Mouse (Mus musculus) forebrain, embryonic 16.5 days (tissue): ENCODE data around the gene Clps. TPM values are rescaled to one million over a fixed set of nuclear protein-coding genes. Genes with fewer than 3 reads are reported as not detected.

Experiments
- ATAC-seq: fragments of 200-750 bp; cut with Nextera tagmentation; 2 replicates; pipeline ENCODE4 v1.8.0; 2017; ENCODE audit warnings: mild to moderate bottlenecking, moderate library complexity
- H3K27ac ChIP-seq: fragments of 300-500 bp; sonication (generic); 2 replicates; pipeline ENCODE4 v1.5.1; 2014; ENCODE audit warnings: low read length, control low read depth
- H3K27me3 ChIP-seq: fragments of 300-500 bp; sonication (generic); replicated peaks from 2 replicates; pipeline ENCODE4 v1.6.1; 2014; ENCODE audit warnings: low read length; ENCODE audit not compliant: control insufficient read depth, insufficient read depth
- H3K36me3 ChIP-seq: fragments of 300-500 bp; sonication (generic); 2 replicates; pipeline ENCODE4 v1.6.1; 2014; ENCODE audit not compliant: control insufficient read depth, insufficient read depth
- H3K4me1 ChIP-seq: fragments of 300-500 bp; sonication (generic); replicated peaks from 2 replicates; pipeline ENCODE4 v1.6.1; 2014; ENCODE audit warnings: low read length; ENCODE audit not compliant: control insufficient read depth, insufficient read depth
- H3K4me2 ChIP-seq: fragments of 300-500 bp; sonication (generic); 2 replicates; pipeline ENCODE4 v1.6.1; 2014; ENCODE audit warnings: mild to moderate bottlenecking, low read length, control low read depth
- H3K4me3 ChIP-seq: fragments of 300-500 bp; sonication (generic); replicated peaks from 2 replicates; pipeline ENCODE4 v1.5.1; 2014; ENCODE audit warnings: mild to moderate bottlenecking, low read length, control low read depth
- H3K9ac ChIP-seq: fragments of 300-500 bp; sonication (generic); replicated peaks from 2 replicates; pipeline ENCODE4 v1.6.1; 2014; ENCODE audit warnings: low read depth, low read length, control low read depth
- H3K9me3 ChIP-seq: fragments of 300-500 bp; sonication (generic); 2 replicates; pipeline ENCODE4 v1.6.1; 2016; ENCODE audit warnings: low read length; ENCODE audit not compliant: control insufficient read depth
- WGBS: fragments of 180-500 bp; shearing (Covaris S2); extraction: QIAGEN DNeasy Blood & Tissue Kit; methylation state at CpG from one replicate; pipeline ENCODE4 v1.1.7; 2014; 5-methylcytosine and 5-hydroxymethylcytosine counted together
- polyA plus RNA-seq: library from polyadenylated mRNA; unstranded; fragments of >200 nt; fragmentation: Nextera tagmentation; extraction: Ambion mirVana; gene quantifications from 2 replicates; pipeline ENCODE4 v1.2.1, GENCODE M21; 2015

Gene Clps
- polyA plus RNA-seq, 1 experiment from 2014 or later = not detected

GRCm38 (mm10) chr17:28524009-28524695 is 36.4 kb downstream of the Clps start:
- H3K9ac ChIP-seq = no peak overlapping the region

GRCm38 (mm10) chr17:28523355-28524008 is 37.1 kb downstream of the Clps start:
- Histone ChIP-seq H3K27ac (peak overlapping the region; percentile 55), H3K9ac (peak overlapping the region; percentile 85), H3K4me1 (peaks cover 17% of the 10 kb centered on the region), H3K4me2 (peak overlapping the region; percentile 82), H3K4me3 (peak overlapping the region; percentile 75), H3K27me3 (no peaks in the 10 kb centered on the region; the same call in 1 of the 2 replicates), H3K36me3 (no peaks in the 10 kb centered on the region), H3K9me3 (no peaks in the 10 kb centered on the region)
- 9% methylated on average over 28 of the region's 28 CpGs for WGBS
- ATAC-seq = no peak; the same call in 1 of the 2 replicates

More at GRCm38 (mm10) chr17:28524009-28524695, 36.4 kb downstream of the Clps start:
- 89% methylated on average over 23 of the region's 23 CpGs for WGBS
- H3K4me2 ChIP-seq = peak overlapping the region; percentile 82; the same call in 1 of the 2 replicates
- H3K4me3 ChIP-seq = no peak overlapping the region
- peaks cover 14% of the 10 kb centered on the region for H3K4me1 ChIP-seq
- no peak for ATAC-seq
- H3K27me3 ChIP-seq = no peaks in the 10 kb centered on the region; the same call in 1 of the 2 replicates
- H3K9me3 ChIP-seq = no peaks in the 10 kb centered on the region
- H3K27ac ChIP-seq = no peak overlapping the region
- H3K36me3 ChIP-seq = no peaks in the 10 kb centered on the region

DNA sequence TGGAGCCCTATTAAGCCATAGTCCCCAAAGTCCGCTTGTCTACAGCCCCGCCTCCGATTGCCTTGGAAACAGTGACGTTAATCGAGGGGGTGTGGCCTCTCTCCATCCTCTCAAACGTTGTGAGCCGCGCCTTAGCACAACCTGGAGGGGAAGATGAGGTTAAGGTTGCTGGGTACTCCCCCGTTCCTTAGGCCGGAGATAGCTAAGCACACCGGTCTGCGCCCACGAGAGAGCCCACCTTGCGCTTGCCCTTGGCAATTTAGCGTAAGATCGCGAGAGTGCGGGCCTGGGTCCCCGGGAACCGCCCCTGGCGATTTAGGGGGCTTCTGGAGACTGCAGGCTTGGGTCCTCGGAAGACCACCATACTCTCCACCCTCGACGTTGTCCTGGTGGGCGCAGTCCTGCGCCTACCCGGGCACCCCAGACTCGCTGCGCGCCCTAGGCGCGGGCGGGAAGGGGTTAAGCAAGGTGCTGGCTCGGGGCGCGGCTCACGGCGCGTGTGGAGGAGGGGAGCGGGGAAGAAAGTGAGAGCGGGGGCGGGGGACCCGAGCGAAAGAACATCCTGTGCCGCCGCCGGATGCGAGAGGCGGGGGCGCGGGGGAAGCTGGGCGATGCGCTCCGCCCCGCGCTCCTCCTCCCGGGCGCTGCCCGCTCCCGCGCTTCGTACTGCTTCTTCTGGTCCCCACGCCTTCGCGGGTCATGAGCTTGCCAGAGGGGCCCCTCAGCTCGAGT is 37.8 kb downstream of the Clps start:
- under 1% methylated on average over 52 of the region's 66 CpGs for WGBS
- Histone ChIP-seq H3K27me3 (no peaks in the 10 kb centered on the region), H3K36me3 (no peaks in the 10 kb centered on the region), H3K9me3 (no peaks in the 10 kb centered on the region), H3K9ac (peak overlapping the region; percentile 85), H3K4me3 (peak overlapping the region; percentile 75), H3K4me2 (peak overlapping the region; percentile 82), H3K27ac (peak overlapping the region; percentile 92), H3K4me1 (peaks cover 21% of the 10 kb centered on the region)
- peak; percentile 87 for ATAC-seq

DNA sequence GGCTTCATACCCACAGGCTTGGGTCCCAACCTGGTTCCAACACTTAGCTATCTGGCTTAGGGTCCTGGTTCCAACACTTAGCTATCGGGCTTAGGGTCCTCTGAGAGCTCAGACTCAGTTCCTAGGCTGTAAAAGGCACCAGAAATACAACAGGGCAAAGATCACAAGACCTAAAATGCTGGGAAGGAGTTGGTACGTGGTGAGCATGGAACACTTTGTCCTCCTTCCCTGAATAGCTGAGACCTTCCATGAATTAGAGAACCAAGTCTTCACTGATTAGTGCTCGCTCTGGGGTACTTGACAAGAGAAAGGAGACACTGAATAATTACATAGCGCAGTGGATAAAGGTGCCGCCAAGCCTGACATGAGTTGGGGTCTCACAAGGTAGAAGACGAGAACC is 38.6 kb downstream of the Clps start:
- H3K4me1 ChIP-seq = peaks cover 26% of the 10 kb centered on the region
- H3K9ac ChIP-seq = no peak overlapping the region
- H3K27me3 ChIP-seq = no peaks in the 10 kb centered on the region
- peak overlapping the region; percentile 75 for H3K4me3 ChIP-seq
- H3K9me3 ChIP-seq = no peaks in the 10 kb centered on the region
- no peak for ATAC-seq
- no peak overlapping the region for H3K27ac ChIP-seq
- no peaks in the 10 kb centered on the region for H3K36me3 ChIP-seq
- WGBS = 28% methylated on average over 6 of the region's 6 CpGs
- H3K4me2 ChIP-seq = peak overlapping the region; percentile 82

- Histone ChIP-seq H3K9ac (no peak overlapping the region), H3K4me3 (no peak overlapping the region), H3K4me1 (peaks cover 26% of the 10 kb centered on the region), H3K36me3 (no peaks in the 10 kb centered on the region), H3K27ac (no peak overlapping the region), H3K9me3 (no peaks in the 10 kb centered on the region), H3K27me3 (no peaks in the 10 kb centered on the region), H3K4me2 (no peak overlapping the region)
- 70% methylated on average over 5 of the region's 5 CpGs for WGBS
- ATAC-seq = no peak
Observed at GRCm38 (mm10) chr17:28521071-28521726, 39.4 kb downstream of the Clps start.

DNA sequence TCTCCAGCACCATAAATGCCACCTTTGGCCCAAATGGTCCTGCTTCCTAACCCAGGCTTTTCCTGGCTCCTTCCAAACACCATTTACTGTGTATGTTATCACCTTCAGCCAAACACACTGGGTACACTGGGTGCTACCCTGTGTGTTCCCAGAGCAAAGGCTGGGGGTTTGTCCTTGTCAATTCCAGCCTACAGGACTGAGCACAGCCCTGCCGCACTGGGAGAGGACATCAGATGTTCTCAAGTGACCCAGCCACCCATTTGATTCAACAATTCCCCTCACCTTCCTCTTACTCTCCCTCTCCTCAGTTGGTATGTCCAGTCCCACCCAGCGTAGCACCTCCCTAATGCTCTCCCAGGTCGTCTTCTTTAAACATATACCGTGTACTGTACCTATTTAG is 40.0 kb downstream of the Clps start:
- WGBS = 83% methylated on average over 4 of the region's 4 CpGs
- Histone ChIP-seq H3K27me3 (no peaks in the 10 kb centered on the region), H3K4me2 (no peak overlapping the region), H3K36me3 (no peaks in the 10 kb centered on the region), H3K27ac (no peak overlapping the region), H3K9me3 (no peaks in the 10 kb centered on the region), H3K4me3 (no peak overlapping the region), H3K9ac (no peak overlapping the region), H3K4me1 (peaks cover 26% of the 10 kb centered on the region)
- no peak for ATAC-seq

DNA sequence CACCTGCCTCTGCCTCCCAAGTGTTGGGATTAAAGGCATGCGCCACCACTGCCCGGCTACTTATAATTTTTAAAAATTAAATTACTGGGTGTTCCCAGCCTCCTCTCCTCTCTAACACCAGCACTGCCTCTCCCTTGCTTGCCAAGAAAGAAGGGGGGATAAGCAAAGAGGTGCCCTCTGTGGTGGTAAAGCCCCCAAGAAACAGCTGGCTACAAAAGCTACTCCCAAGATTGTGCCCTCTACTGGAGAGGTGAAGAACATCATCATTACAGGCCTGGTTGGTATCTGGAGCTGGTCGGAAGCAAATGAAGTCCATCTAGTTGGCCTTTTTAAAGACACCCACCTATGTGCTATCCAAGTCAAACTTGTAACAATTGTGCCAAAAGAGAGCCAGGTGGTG is 40.7 kb downstream of the Clps start:
- Histone ChIP-seq H3K9me3 (no peaks in the 10 kb centered on the region), H3K9ac (no peak overlapping the region), H3K27ac (no peak overlapping the region), H3K4me2 (no peak overlapping the region), H3K27me3 (no peaks in the 10 kb centered on the region), H3K36me3 (no peaks in the 10 kb centered on the region), H3K4me3 (no peak overlapping the region), H3K4me1 (peaks cover 26% of the 10 kb centered on the region)
- WGBS = 90% methylated on average over 3 of the region's 3 CpGs
- ATAC-seq = no peak

DNA sequence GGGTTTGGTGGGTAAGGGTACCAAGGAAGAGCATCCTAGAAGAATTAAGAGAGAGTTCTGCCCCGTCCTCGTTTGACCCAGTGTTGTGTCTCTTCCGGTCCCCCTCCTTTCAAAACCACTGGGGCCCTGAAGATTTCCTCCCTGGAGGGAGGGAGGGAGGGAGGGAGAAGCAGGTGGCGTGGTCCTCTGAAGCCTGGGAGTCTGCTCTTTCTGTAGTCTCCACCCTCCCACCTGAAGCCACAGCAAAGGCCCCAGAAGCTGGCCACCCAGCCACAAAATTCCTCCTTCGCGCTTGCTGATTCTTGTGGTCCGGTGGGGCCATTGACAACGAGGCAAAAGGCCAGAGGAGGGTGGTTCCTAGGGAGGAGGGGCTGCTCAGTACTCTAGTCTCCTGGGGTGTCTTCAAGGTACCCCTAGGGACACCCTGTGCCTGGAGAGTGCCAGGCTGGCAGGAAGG is 41.9 kb downstream of the Clps start:
- ATAC-seq = no peak
- H3K27ac ChIP-seq = no peak overlapping the region; the same call in 1 of the 2 replicates
- no peaks in the 10 kb centered on the region; the same call in 1 of the 2 replicates for H3K27me3 ChIP-seq
- H3K4me1 ChIP-seq = peaks cover 26% of the 10 kb centered on the region
- no peaks in the 10 kb centered on the region for H3K9me3 ChIP-seq
- peak overlapping the region; percentile 59 for H3K4me3 ChIP-seq
- H3K36me3 ChIP-seq = no peaks in the 10 kb centered on the region
- H3K9ac ChIP-seq = peak overlapping the region; percentile 77
- peak overlapping the region; percentile 94 for H3K4me2 ChIP-seq
- 12% methylated on average over 8 of the region's 8 CpGs for WGBS
